Mouse (Mus musculus): ENCODE results near the gene Taar9. TPM values are rescaled to one million over a fixed set of nuclear protein-coding genes. Genes with fewer than 3 reads are reported as not detected.
"Not testable (repeated sequence)": the region's sequence is repeated elsewhere in the genome, so short reads cannot be mapped to it uniquely, and the experiment has no call there.

The Taar9 gene
- polyA plus RNA-seq (2016; fragmentation: Nextera tagmentation; extraction: Ambion mirVana), result 0.19 TPM in 1 of 2 replicates, not detected in the other

GRCm38 (mm10) chr10:24109434-24109833 lies at the start of gene Taar9:
Gene Taar9 (minus strand): TSS chr10:24109534.
- not testable (repeated sequence) for H3K4me3 ChIP-seq; H3K27me3 ChIP-seq (ENCODE audit: poor library complexity, severe bottlenecking); H3K9me3 ChIP-seq; H3K36me3 ChIP-seq (replicated peaks); H3K27ac ChIP-seq; DNase-seq (ENCODE audit: extremely low spot score, low spot score)
- peaks cover 27% of the 10 kb centered on the region for H3K4me1 ChIP-seq
- 86% methylated on average over 8 of the region's 8 CpGs for WGBS

- H3K4me1 ChIP-seq, result no peaks in the 10 kb centered on the region
- H3K9me3 ChIP-seq, result no peaks in the 10 kb centered on the region
- no peak overlapping the region for H3K4me3 ChIP-seq
- WGBS, result 91% methylated on average over 12 of the region's 12 CpGs
- no peak overlapping the region for H3K27ac ChIP-seq
- H3K27me3 ChIP-seq (ENCODE audit: poor library complexity, severe bottlenecking), result no peaks in the 10 kb centered on the region
- no peak for DNase-seq (ENCODE audit: extremely low spot score, low spot score)
- peaks cover 39% of the 10 kb centered on the region for H3K36me3 ChIP-seq (replicated peaks)
These were observed 49.3 kb upstream of the Taar9 start for GRCm38 (mm10) chr10:24158470-24159254.

- WGBS, result 69% methylated on average over 7 of the region's 7 CpGs
- Histone ChIP-seq H3K36me3 (replicated peaks) (no peaks in the 10 kb centered on the region), H3K4me3 (peak overlapping the region; percentile 80), H3K9me3 (no peaks in the 10 kb centered on the region), H3K27me3 (ENCODE audit: poor library complexity, severe bottlenecking) (no peaks in the 10 kb centered on the region), H3K27ac (no peak overlapping the region), H3K4me1 (peaks cover 15% of the 10 kb centered on the region)
- DNase-seq (ENCODE audit: extremely low spot score, low spot score), result no peak
These were observed 40.8 kb upstream of the Taar9 start for GRCm38 (mm10) chr10:24150086-24150485.

- peak within 1 kb of the TSS; percentile 87 for H3K27ac ChIP-seq
- no peaks in the 10 kb centered on the region for H3K27me3 ChIP-seq (ENCODE audit: poor library complexity, severe bottlenecking)
- no peaks in the 10 kb centered on the region for H3K9me3 ChIP-seq
- peak; percentile 86 for DNase-seq (ENCODE audit: extremely low spot score, low spot score)
- H3K4me3 ChIP-seq, result peak within 1 kb of the TSS; percentile 80
- H3K4me1 ChIP-seq, result peaks cover 15% of the 10 kb centered on the region
- no peaks in the 10 kb centered on the region for H3K36me3 ChIP-seq (replicated peaks)
- WGBS, result under 1% methylated on average over 44 of the region's 45 CpGs
These were observed 39.9 kb upstream of the Taar9 start, which contains the start of gene Stx7 for GRCm38 (mm10) chr10:24149135-24149781. Gene Stx7 (plus strand): TSS chr10:24149302.

- WGBS, result 85% methylated on average over 3 of the region's 3 CpGs
- DNase-seq (ENCODE audit: extremely low spot score, low spot score), result no peak
- Histone ChIP-seq H3K4me3 (no peak overlapping the region), H3K4me1 (no peaks in the 10 kb centered on the region), H3K9me3 (no peaks in the 10 kb centered on the region), H3K36me3 (replicated peaks) (no peaks in the 10 kb centered on the region), H3K27ac (no peak overlapping the region), H3K27me3 (ENCODE audit: poor library complexity, severe bottlenecking) (no peaks in the 10 kb centered on the region)
These were observed 33.4 kb upstream of the Taar9 start for GRCm38 (mm10) chr10:24142735-24143134.

- Histone ChIP-seq H3K4me1 (peaks cover 5% of the 10 kb centered on the region; the same call in 1 of the 2 replicates), H3K27ac (no peak overlapping the region), H3K36me3 (replicated peaks) (no peaks in the 10 kb centered on the region), H3K27me3 (ENCODE audit: poor library complexity, severe bottlenecking) (no peaks in the 10 kb centered on the region), H3K4me3 (no peak overlapping the region), H3K9me3 (no peaks in the 10 kb centered on the region)
- 86% methylated on average over 2 of the region's 2 CpGs for WGBS
- DNase-seq (ENCODE audit: extremely low spot score, low spot score), result no peak
These were observed 29.4 kb upstream of the Taar9 start for GRCm38 (mm10) chr10:24138623-24139261.

GRCm38 (mm10) chr10:24134071-24134645 lies 24.8 kb upstream of the Taar9 start:
- no peak overlapping the region for H3K4me3 ChIP-seq
- H3K4me1 ChIP-seq, result peaks cover 23% of the 10 kb centered on the region
- 63% methylated on average over 7 of the region's 7 CpGs for WGBS
- no peak overlapping the region for H3K27ac ChIP-seq
- H3K9me3 ChIP-seq, result no peaks in the 10 kb centered on the region
- no peak for DNase-seq (ENCODE audit: extremely low spot score, low spot score)
- H3K27me3 ChIP-seq (ENCODE audit: poor library complexity, severe bottlenecking), result no peaks in the 10 kb centered on the region
- no peaks in the 10 kb centered on the region for H3K36me3 ChIP-seq (replicated peaks)

GRCm38 (mm10) chr10:24133132-24133531 lies 23.8 kb upstream of the Taar9 start:
- no peaks in the 10 kb centered on the region for H3K36me3 ChIP-seq (replicated peaks)
- 50% methylated on average over 2 of the region's 2 CpGs for WGBS
- H3K27me3 ChIP-seq (ENCODE audit: poor library complexity, severe bottlenecking), result no peaks in the 10 kb centered on the region
- no peaks in the 10 kb centered on the region for H3K9me3 ChIP-seq
- H3K4me1 ChIP-seq, result peaks cover 23% of the 10 kb centered on the region
- no peak for DNase-seq (ENCODE audit: extremely low spot score, low spot score)
- H3K4me3 ChIP-seq, result no peak overlapping the region
- H3K27ac ChIP-seq, result no peak overlapping the region

GRCm38 (mm10) chr10:24132273-24132672 lies 22.9 kb upstream of the Taar9 start:
- Histone ChIP-seq H3K27ac (peak overlapping the region; percentile 21; the same call in 1 of the 2 replicates), H3K9me3 (no peaks in the 10 kb centered on the region)
- DNase-seq (ENCODE audit: extremely low spot score, low spot score), result peak; percentile 25

GRCm38 (mm10) chr10:24131451-24132262 lies 22.3 kb upstream of the Taar9 start:
- no peak overlapping the region for H3K27ac ChIP-seq
- peaks cover 23% of the 10 kb centered on the region for H3K4me1 ChIP-seq
- no peaks in the 10 kb centered on the region for H3K36me3 ChIP-seq (replicated peaks)
- H3K4me3 ChIP-seq, result peak overlapping the region; percentile 31
- peak; percentile 27 for DNase-seq (ENCODE audit: extremely low spot score, low spot score)
- H3K9me3 ChIP-seq, result no peaks in the 10 kb centered on the region
- 23% methylated on average over 9 of the region's 9 CpGs for WGBS
- H3K27me3 ChIP-seq (ENCODE audit: poor library complexity, severe bottlenecking), result no peaks in the 10 kb centered on the region

More at GRCm38 (mm10) chr10:24132273-24132672, 22.9 kb upstream of the Taar9 start:
- WGBS, result 5% methylated on average over 5 of the region's 5 CpGs
- no peaks in the 10 kb centered on the region for H3K36me3 ChIP-seq (replicated peaks)
- H3K4me1 ChIP-seq, result peaks cover 23% of the 10 kb centered on the region
- no peaks in the 10 kb centered on the region for H3K27me3 ChIP-seq (ENCODE audit: poor library complexity, severe bottlenecking)
- H3K4me3 ChIP-seq, result no peak overlapping the region

- H3K27me3 ChIP-seq (ENCODE audit: poor library complexity, severe bottlenecking), result no peaks in the 10 kb centered on the region
- peaks cover 27% of the 10 kb centered on the region for H3K4me1 ChIP-seq
- H3K36me3 ChIP-seq (replicated peaks), result no peaks in the 10 kb centered on the region
- H3K27ac ChIP-seq, result no peak overlapping the region
- 61% methylated on average over 6 of the region's 6 CpGs for WGBS
- peak; percentile 39 for DNase-seq (ENCODE audit: extremely low spot score, low spot score)
- H3K9me3 ChIP-seq, result peaks cover 7% of the 10 kb centered on the region
- H3K4me3 ChIP-seq, result no peak overlapping the region
These were observed 1.9 kb upstream of the Taar9 start for GRCm38 (mm10) chr10:24111116-24111778.
